Mouse (Mus musculus): Measurements from ENCODE around the gene Ptprr. TPM values are rescaled to one million over a fixed set of nuclear protein-coding genes. Genes with fewer than 3 reads are reported as not detected.
A peak's percentile ranks its signal among the peaks of the same experiment; 100 is the strongest.

Gene Ptprr
- polyA plus RNA-seq, 1 experiment: 16.1 TPM

DNA sequence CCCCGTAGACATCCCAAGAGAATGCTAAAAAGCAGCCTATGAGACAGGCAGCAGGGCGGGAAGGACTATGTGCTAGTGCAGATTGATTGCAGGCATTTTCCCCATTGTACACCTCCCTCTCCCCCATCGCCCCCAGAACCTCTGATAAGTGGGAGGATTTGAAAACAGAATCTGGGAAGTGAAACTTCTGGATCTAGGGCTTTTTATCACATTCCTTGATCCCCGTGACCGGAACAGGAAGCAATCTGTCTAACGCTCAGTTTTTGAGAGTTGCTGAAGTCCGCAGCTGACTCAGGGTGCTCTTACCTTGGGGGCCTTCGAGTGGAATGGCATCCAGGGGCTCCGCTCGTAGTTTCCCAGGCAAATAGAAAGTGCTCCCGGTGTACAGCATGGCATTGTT lies 246.5 kb downstream of the Ptprr start:
- no peak for DNase-seq (ENCODE audit: extremely low spot score in 1 of 2, low spot score in 1 of 2)

DNA sequence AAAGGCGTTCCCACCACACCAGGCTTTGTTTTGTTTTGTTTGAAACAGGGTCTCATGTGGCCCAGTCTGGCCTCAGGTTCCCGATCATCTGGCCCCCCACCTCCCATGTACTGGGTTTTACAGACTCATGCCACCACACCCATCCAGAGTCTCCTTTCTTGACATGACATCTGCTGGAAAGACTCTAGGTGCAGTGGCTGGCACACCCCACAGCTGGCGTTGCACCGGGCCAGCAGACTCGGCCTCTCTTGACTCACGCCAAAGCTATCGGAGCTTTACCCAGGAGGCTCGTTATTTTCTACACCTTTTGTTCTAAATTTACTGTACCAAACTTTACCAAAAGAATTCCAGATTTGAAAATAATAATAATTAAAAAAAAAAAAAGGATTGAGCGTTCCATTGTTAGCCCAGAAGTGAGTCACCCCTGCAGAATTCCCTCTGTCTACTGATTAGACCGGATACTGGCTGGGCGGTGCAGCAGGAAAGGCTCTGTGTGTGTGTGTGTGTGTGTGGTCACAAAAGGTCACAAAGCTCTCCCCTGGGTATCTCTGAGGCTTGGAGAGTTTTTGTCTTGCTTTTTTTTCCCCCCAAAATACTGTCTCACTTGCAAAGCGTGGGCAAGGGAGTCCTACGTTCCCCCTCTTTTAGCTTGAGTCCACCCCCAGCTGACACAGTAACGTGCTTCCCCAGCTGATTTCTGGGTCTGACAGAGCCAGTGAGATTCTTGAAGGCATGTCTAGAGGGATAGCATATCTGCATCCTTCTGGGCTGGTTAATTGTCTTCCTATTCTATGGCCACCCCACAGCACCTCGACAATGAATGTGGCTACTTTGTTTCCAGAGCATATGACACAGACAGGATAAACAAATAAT lies 248.8 kb downstream of the Ptprr start:
- no peak for DNase-seq (ENCODE audit: extremely low spot score in 1 of 2, low spot score in 1 of 2)

DNA sequence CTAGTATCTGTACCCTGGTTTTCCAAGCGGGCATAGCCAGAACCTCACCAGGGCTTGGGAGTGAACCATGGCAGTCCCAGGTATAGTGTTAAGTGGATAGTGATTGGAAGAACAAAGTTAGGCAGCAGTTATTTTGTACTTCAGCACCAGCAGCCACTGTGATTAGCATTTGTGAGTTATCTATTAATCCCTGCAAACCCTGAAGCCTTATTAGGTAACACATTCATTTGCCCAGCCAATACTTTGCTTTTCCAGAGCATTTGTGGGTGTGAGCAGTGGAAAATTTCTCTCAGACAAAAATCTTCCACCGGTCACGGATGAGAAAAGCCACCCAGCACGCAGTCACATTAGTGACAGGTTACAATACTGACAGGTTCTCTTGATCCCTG lies 249.4 kb downstream of the Ptprr start:
- no peak for DNase-seq (ENCODE audit: extremely low spot score in 1 of 2, low spot score in 1 of 2)

DNA sequence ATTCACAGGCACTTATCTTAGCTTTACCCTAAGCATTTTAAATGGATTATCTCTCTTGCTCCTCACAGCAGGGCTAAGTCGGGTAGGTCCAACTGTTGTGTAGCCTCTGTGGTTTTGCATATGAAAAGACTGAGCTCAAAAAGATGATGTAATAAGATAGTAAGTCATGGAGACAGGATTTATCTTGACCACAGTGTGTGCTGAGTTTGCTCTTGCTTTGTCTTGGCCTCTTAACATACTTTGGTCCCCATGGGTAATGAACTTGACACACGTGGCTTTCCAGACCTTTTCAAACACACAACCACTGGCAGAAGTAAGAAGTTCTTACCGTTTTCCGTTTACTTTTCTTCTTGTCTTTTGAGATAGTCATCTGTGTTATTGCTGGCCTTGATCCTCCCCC lies 250.3 kb downstream of the Ptprr start:
- no peak for DNase-seq (ENCODE audit: extremely low spot score in 1 of 2, low spot score in 1 of 2)

DNA sequence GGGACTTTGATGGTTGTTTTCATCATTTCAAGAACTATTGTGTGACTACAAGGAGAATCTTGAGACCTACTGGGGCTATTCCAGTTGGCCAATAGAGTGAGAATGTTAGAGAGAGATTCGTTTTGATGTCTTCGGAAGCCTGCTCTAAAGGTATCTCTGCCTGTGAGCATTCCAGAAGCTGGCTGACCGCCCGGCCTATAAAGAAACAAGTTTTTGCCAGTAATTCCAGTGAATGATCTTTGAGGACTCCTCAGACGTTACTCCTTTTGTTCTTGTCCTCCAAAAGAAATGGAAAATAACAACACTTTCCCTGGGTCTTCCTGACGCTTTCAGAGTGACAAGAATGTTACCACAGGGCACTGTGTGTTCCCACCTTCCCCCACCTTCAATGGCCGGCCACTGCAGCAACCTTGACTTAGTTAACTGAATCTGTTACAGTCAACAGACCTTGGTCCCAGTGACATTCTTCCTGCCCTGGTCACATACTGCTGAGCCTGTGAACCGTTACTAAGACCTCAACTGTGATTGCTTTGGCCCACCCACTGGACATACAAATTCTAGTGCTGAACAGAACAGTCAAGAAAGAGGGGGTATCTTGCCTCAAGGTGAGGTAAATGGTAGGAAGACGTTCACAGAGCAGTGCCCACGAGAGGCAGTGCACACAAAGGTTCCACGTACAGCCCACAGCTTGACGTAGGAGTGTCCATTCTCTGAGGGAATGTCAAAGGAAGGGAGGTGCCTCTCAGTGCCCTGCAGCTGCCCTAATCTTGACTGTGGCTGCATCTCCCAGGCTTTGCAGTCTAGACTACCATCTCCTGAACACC lies 252.8 kb downstream of the Ptprr start:
- DNase-seq (ENCODE audit: extremely low spot score in 1 of 2, low spot score in 1 of 2): no peak

DNA sequence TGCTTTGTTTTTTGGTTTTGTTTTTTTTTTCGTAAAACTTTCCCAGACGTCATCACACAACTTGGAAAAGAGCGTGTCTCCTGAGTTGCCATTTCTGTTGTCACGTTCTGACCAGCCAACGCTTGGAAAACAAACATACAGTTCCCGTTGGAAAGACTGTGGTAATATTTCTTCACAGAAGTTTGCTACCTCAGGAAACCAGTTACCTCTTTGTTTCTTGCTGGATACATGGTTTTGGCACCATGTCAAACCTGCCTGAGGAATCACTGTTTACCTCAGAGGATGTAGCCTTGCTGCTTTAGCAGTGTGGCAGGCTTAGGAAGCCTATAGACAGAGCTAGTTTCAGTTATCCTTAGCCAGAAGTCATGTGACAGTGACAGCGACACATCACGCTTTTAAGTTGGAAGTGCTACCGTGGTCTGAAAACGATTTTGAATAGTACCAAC lies 253.5 kb downstream of the Ptprr start:
- no peak for DNase-seq (ENCODE audit: extremely low spot score in 1 of 2, low spot score in 1 of 2)

- no peak for DNase-seq (ENCODE audit: extremely low spot score in 1 of 2, low spot score in 1 of 2)
These were observed 254.1 kb downstream of the Ptprr start for GRCm38 (mm10) chr10:116272156-116272555.

DNA sequence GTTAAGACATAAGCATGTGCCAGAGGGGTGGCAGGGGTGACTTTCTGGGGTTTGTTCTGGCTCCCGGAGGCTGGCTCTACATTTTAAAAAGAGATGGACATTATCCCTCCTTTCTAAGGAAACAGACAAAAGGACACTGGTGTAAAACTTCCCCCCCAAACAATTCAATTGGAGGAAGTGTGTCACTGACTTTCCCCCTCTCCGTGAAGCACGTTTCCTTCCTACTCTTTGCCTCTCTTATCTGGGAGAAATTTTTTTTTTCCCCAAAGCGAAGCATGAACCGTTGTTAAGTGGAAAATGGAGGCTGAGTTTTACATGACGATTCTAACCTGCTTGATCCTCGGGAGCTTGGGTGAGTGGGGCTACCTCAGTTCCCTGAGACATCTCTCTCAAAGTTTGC lies 257.3 kb downstream of the Ptprr start, which contains the start of gene Ptprb:
Gene Ptprb, plus strand, starts transcription at position 244 of the 400 bp plus-strand sequence.
- DNase-seq (ENCODE audit: extremely low spot score in 1 of 2, low spot score in 1 of 2): no peak

DNA sequence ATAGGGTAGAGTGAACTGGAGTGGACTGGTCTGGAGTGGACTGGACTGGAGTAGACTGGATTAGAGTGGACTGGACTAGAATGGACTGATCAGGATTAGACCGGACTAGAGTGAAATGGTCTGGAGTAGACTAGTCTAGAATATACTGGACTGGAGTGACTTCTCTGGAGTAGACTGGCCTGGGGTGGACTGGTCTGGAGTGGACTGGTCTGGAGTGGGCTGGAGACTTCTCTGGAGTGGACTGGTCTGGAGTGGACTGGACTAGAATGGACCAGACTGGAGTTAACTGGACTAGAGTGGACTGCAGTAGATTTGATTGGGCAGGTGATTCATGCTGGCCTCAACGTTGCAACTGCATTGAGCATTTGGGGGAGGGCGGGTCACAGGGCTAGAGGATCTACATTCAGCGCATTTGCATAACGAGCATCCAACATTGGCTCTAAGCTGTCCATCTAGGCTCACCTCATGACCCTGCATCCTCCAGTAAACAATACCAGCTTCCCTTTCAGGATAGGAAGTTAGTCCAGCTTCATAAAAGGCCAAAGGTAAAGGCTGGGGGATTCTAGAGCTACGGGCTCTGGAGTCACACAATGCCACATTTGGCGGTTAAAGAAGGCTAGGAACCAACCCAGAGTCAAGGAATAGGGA lies 268.8 kb downstream of the Ptprr start:
- DNase-seq (ENCODE audit: extremely low spot score in 1 of 2, low spot score in 1 of 2): no peak

DNA sequence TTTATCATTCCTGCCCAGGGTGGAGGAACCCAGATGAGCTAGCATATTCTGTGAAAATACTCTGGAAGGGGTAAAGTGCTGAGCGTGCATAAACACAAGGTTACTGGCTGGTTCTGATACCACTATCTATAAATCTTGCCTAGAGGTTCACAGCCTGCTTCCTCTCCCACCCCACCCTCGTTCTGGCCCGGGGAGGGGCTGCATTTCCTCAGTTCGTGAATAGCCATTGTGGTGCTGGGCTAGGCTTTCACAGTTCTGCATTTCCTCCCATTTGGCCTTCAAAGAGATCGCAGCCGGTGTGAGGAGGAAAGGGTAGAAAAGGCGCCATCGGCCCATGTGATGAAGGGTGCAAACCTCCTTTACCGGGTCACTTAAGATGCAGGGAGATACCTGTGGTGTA lies 270.1 kb downstream of the Ptprr start:
- no peak for DNase-seq (ENCODE audit: extremely low spot score in 1 of 2, low spot score in 1 of 2)

DNA sequence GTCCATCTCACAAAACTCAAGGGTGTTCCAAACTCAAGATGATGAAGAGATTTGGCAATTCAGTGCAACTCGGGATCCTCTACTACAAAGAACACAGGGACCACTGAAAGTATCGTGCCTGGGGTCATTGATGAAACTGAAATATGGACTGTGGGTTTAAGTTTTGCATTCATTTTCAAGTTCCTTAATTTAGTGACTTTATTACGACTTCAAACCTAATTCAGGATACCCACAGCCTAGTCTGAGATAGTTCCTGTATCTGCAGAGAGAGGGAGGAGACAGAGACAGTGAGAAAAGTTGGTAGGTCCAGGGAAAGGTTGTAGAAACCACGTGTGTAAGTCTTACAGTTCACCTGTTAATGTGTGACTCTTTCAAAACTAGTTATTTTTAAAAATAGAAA lies 272.5 kb downstream of the Ptprr start:
- DNase-seq (ENCODE audit: extremely low spot score in 1 of 2, low spot score in 1 of 2): no peak

DNA sequence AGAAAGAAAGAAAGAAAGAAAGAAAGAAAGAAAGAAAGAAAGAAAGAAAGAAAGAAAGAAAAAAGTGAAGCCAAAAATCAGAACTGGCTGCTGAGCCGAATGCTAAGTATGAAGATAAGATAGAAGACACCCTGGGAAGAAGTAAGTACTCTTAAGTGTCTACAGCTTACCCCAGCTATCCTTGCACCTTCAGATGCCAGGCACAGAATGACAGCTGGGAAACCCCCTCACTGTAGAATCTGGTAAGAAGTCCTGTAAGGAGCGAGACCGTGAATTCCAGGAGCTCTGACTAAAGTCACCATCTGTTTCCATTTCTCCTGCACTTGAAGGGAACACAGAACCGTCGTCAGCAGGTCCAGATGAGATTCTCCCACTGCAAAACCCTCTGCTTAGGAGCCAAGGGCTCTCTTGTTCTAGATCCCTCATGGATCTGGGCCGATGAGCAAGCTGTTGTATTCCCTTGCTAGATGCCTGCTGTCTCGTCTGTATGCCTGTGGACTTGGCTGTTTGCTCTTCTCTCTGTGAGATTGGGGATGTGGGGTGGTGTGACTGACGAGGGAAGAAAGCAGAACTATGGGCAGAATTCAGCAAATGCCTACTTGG lies 273.2 kb downstream of the Ptprr start:
- peak; percentile 80 to 83 for DNase-seq (ENCODE audit: extremely low spot score in 1 of 2, low spot score in 1 of 2)

DNA sequence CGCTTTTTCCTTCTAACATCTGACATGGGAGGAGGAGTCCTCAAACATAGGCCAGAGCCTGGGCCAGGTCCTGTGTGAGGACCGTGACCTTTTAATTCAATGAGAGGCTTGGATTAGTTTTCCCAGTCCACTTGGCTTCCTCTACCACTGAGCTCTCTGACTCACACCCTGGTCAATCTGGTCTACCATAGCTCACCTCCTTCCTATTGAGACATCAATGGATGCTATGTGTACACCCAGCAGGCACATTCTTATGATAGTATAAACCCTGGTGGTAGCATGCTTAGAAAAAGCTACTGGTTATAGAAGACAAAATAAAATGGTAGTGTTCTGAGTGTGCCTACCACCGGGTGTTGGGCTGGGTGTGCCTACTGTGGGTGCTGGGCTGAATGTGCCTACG lies 278.4 kb downstream of the Ptprr start:
- no peak for DNase-seq (ENCODE audit: extremely low spot score in 1 of 2, low spot score in 1 of 2)

DNA sequence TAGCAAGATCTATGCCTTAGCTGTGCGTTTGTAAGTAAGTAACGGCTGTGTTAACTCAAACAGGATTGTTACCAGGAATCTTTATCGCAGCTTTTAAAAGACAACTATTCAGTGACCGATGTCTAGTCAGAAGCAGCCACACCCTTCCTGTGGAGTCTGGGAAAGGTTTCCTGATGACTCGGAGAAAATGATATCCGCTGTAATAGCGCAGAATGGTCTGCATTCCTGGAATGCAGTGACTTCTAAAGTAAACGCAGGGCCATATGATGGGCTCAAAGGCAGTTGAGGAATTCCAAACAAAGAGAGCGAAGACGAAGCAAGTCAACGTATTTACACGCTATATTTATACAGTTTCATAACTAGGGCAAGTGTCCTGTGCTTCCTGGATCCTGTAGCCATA lies 279.8 kb downstream of the Ptprr start:
- no peak for DNase-seq (ENCODE audit: extremely low spot score in 1 of 2, low spot score in 1 of 2)

GRCm38 (mm10) chr10:116300824-116301223 lies 282.8 kb downstream of the Ptprr start:
- DNase-seq (ENCODE audit: extremely low spot score in 1 of 2, low spot score in 1 of 2): no peak

DNA sequence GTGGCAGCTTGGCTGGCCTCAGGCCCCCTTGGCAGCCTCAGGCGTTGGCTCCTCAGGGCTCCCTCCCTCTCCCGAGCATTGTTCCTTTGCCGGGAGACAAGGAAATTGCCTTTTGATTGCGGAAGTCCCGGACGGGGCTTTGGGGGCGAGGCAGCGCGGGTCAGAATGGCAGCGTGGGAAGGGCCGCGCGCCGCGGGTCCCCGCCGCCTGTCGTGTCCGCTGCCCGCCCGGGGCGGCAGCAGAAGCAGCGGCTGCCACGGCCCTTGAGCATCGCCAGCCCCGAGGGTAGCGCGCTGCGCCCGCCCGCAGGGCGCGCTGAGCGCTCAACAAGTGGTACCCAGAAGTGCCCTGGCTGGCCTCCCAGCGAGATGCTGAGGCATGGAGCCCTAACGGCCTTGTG lies 283.2 kb downstream of the Ptprr start:
- DNase-seq (ENCODE audit: extremely low spot score in 1 of 2, low spot score in 1 of 2): no peak

- no peak for DNase-seq (ENCODE audit: extremely low spot score in 1 of 2, low spot score in 1 of 2)
These were observed 286.3 kb downstream of the Ptprr start for GRCm38 (mm10) chr10:116304355-116304754.

- DNase-seq (ENCODE audit: extremely low spot score in 1 of 2, low spot score in 1 of 2): no peak
These were observed 291.4 kb downstream of the Ptprr start for GRCm38 (mm10) chr10:116309460-116309859.

DNA sequence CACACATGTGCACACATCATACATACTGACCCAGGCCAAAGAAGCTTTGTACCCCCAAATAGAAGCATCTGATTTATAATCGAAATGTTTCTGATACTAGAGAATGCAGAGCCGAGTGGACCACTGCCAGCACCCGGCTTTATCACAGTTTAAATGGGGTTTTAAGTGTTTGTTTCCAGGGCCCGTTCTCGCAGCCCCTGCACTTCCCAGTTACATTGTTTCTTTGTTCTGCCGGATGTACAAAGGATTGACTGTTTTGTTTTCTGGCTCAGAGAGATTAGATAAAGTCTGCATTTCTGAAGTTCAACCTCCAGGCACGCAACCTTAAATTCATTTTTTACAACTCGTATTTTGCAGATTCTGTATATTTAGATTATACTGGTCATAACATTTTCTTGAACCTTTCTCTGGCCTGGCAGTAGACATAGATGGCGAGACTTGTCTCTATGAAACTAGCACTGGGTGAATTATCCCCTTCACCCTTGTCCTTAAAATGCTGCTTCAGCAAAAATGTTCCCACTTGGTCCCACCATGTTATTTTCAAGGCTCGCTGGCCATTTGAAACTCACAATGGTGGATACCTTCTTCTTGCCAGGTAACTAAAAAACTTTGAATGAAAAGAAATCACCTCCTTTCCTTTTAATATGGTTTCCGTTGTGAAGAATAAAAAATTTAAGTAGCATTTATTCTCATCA lies 292.6 kb downstream of the Ptprr start:
- DNase-seq (ENCODE audit: extremely low spot score in 1 of 2, low spot score in 1 of 2): no peak

DNA sequence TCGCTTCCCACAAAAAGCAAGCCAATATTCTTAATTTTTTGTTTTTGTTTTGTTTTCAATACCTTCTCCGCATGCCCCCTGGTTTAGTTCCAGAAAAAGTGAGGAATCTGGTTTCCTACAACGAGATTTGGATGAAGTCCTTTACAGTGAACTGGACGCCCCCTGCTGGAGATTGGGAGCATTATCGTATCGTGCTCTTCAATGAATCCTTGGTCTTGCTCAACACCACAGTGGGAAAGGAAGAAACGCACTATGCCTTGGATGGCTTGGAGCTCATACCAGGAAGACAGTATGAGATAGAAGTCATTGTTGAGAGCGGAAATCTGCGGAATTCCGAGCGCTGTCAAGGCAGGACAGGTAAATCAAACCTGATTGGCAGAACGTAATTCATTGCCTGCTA lies 301.2 kb downstream of the Ptprr start:
- peak; percentile 56 to 94 for DNase-seq (ENCODE audit: extremely low spot score in 1 of 2, low spot score in 1 of 2)

Data from frontal cortex, adult 2 months (tissue).